Mouse (Mus musculus): ENCODE results near the gene Olfr96. TPM values are rescaled to one million over a fixed set of nuclear protein-coding genes. Genes with fewer than 3 reads are reported as not detected.
"Not testable (repeated sequence)": the region's sequence is repeated elsewhere in the genome, so short reads cannot be mapped to it uniquely, and the experiment has no call there.

Gene Olfr96
- polyA plus RNA-seq, 1 experiment from 2014 or later = not detected

DNA sequence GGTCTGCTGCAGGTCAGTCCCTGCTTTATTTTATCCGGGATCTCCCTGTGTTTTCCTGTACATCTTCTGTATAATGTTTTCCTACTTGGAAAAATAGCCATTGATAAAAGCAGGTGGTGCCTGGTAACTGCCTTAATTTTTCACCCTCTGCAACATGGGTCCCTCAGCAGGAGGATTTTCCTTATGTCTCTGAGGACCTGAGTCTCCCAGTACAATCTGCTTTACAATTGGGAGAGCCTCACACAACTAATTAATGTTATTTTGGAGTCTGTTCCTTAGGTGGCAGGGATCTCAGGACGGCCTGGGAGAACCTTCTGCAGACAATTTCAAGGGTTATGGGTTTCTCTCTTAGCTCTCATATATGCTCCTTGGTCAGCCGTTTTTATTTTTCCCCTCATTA, 6.9 kb upstream of the Olfr96 start, which contains the start of gene Olfr95:
Gene Olfr95, minus strand, starts transcription at position 101 of the 400 bp plus-strand sequence.
- H3K27ac ChIP-seq = no peak within 1 kb of the TSS
- no peak within 1 kb of the TSS for H3K4me3 ChIP-seq
- 0 out of 2 replicates have a peak, but pooled peaks cover 6% of the 10 kb centered on the region for H3K4me1 ChIP-seq
- H3K9me3 ChIP-seq = 0 out of 2 replicates have a peak, but pooled peaks cover 8% of the 10 kb centered on the region
- WGBS = 75% methylated on average over 3 of the region's 3 CpGs
- H3K9ac ChIP-seq = no peak within 1 kb of the TSS
- no peak within 1 kb of the TSS for H3K4me2 ChIP-seq (replicated peaks)
- H3K27me3 ChIP-seq = peaks cover 45% of the 10 kb centered on the region
- H3K36me3 ChIP-seq = no peaks in the 10 kb centered on the region
- no peak for ATAC-seq (ENCODE audit: low FRiP score, low read depth)

DNA sequence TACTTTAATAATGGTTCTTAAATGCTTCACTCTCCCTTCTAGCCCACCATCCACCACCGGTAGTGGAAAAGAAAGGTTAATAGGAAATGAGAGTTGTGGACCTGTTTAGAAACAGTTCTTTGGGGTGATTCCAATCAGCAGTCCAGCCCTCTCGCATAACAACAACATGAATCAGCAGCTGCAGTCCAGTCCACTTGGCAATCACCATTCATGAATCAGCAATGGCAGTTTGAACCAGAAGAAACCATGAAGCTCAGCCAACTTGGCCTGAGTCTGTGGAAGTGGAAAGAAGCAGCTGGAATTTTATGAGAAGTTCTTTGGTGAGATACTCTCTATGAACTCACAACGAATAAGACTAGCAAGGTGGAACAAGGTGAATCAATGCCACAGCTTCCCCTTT, 1.5 kb upstream of the Olfr96 start:
- Histone ChIP-seq H3K36me3 (no peaks in the 10 kb centered on the region), H3K4me2 (replicated peaks) (no peak overlapping the region), H3K27me3 (0 out of 2 replicates have a peak, but pooled peaks cover 4% of the 10 kb centered on the region), H3K9ac (no peak overlapping the region), H3K4me1 (no peaks in the 10 kb centered on the region), H3K27ac (no peak overlapping the region), H3K4me3 (no peak overlapping the region), H3K9me3 (0 out of 2 replicates have a peak, but pooled peaks cover 8% of the 10 kb centered on the region)
- 80% methylated on average over 3 of the region's 3 CpGs for WGBS
- ATAC-seq (ENCODE audit: low FRiP score, low read depth) = no peak

GRCm38 (mm10) chr17:37221879-37222278, 1.9 kb downstream of the Olfr96 start:
- WGBS = 15% methylated on average over 1 of the region's 1 CpGs
- Histone ChIP-seq H3K9ac (no peak overlapping the region), H3K36me3 (no peaks in the 10 kb centered on the region), H3K9me3 (0 out of 2 replicates have a peak, but pooled peaks cover 8% of the 10 kb centered on the region), H3K4me3 (no peak overlapping the region), H3K27ac (no peak overlapping the region), H3K4me1 (no peaks in the 10 kb centered on the region), H3K27me3 (no peaks in the 10 kb centered on the region), H3K4me2 (replicated peaks) (no peak overlapping the region)
- ATAC-seq (ENCODE audit: low FRiP score, low read depth) = no peak

GRCm38 (mm10) chr17:37237230-37237629, 17.3 kb downstream of the Olfr96 start, which contains the start of gene Olfr97:
TSS of gene Olfr97 (minus strand) at chr17:37237330.
- not testable (repeated sequence) for H3K27me3 ChIP-seq; H3K4me1 ChIP-seq; H3K27ac ChIP-seq; H3K9me3 ChIP-seq; H3K36me3 ChIP-seq; H3K9ac ChIP-seq; H3K4me2 ChIP-seq (replicated peaks); ATAC-seq (ENCODE audit: low FRiP score, low read depth); H3K4me3 ChIP-seq
- 83% methylated on average over 2 of the region's 2 CpGs for WGBS

- WGBS = 59% methylated on average over 3 of the region's 3 CpGs
- no peak for ATAC-seq (ENCODE audit: low FRiP score, low read depth)
Observed at GRCm38 (mm10) chr17:37242198-37242597, 22.3 kb downstream of the Olfr96 start.

DNA sequence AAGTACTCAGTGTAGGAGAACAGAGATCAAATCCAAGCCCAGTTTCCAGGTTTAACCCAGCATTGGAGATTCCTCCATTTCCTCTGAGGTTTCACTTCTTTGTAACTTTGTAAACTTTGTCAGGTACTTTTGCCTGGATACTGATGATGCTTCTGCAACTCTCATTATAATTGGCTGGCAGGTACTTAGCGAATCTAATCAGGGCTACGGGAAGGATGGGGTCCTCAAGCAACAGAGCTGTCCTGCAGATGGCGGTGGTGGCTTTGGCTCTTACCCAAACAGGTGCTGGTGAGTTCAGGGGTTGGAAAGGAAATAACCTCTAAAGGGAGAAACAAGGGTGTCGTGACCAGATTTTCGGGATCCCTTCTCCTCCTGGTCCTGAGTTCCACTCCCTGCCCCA, 26.8 kb downstream of the Olfr96 start:
- Histone ChIP-seq H3K4me3 (no peak overlapping the region), H3K27ac (no peak overlapping the region), H3K27me3 (no peaks in the 10 kb centered on the region), H3K9me3 (no peaks in the 10 kb centered on the region), H3K4me2 (replicated peaks) (no peak overlapping the region), H3K4me1 (no peaks in the 10 kb centered on the region), H3K9ac (no peak overlapping the region), H3K36me3 (no peaks in the 10 kb centered on the region)
- no peak for ATAC-seq (ENCODE audit: low FRiP score, low read depth)
- WGBS = 24% methylated on average over 5 of the region's 5 CpGs

More at GRCm38 (mm10) chr17:37242198-37242597, 22.3 kb downstream of the Olfr96 start:
- Histone ChIP-seq H3K4me3 (no peak overlapping the region), H3K4me2 (replicated peaks) (no peak overlapping the region), H3K4me1 (no peaks in the 10 kb centered on the region), H3K9me3 (no peaks in the 10 kb centered on the region), H3K27ac (no peak overlapping the region), H3K27me3 (no peaks in the 10 kb centered on the region), H3K36me3 (no peaks in the 10 kb centered on the region), H3K9ac (no peak overlapping the region)

DNA sequence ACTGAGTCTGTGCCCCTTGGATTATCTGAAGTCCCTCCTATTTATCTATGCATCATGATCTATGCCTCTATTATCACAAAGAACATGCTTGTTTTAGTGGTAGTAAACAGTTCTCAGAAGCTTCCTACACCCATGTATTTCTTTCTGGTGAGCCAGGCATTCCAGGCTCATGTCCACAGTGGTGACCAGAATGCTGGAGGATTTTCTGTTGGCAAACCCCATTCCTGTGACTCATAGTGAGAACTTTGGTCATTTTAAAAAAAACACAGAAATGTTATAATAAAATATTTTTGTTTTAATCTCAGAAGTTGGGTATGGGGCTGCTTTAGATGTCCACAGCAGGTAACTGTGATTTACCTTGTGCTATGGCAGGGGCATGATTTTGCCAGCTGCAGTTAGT, 29.5 kb downstream of the Olfr96 start:
- no peaks in the 10 kb centered on the region for H3K27me3 ChIP-seq
- no peak overlapping the region for H3K4me3 ChIP-seq
- ATAC-seq (ENCODE audit: low FRiP score, low read depth) = no peak
- H3K9me3 ChIP-seq = no peaks in the 10 kb centered on the region
- no peak overlapping the region for H3K9ac ChIP-seq
- no peak overlapping the region for H3K27ac ChIP-seq
- no peak overlapping the region for H3K4me2 ChIP-seq (replicated peaks)
- no peaks in the 10 kb centered on the region for H3K4me1 ChIP-seq
- no peaks in the 10 kb centered on the region for H3K36me3 ChIP-seq

- no peaks in the 10 kb centered on the region for H3K9me3 ChIP-seq
- H3K27me3 ChIP-seq = no peaks in the 10 kb centered on the region
- no peak overlapping the region for H3K9ac ChIP-seq
- no peak for ATAC-seq (ENCODE audit: low FRiP score, low read depth)
- H3K27ac ChIP-seq = no peak overlapping the region
- no peak overlapping the region for H3K4me2 ChIP-seq (replicated peaks)
- H3K36me3 ChIP-seq = no peaks in the 10 kb centered on the region
- 10% methylated on average over 1 of the region's 1 CpGs for WGBS
- H3K4me1 ChIP-seq = no peaks in the 10 kb centered on the region
- no peak overlapping the region for H3K4me3 ChIP-seq
Observed at GRCm38 (mm10) chr17:37250544-37250943, 30.6 kb downstream of the Olfr96 start.

DNA sequence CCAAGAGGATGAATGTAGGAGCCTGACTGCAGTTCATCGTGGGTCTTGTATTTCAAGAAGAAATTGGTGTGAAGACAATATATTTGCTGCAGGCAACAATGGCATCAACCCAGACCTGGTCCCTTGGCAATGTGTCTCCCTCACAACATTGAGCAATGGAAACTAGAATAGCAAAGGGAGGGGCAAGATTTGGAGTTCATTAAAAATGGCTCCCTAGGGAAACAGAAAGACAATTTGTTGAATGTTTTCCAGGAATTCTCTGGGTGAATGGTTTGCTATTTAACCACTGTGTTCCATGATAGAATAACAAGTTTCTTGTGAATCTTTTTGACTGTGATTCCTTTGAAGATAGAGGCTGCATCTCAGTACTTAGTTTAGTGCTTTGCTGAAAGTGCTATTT, 43.7 kb downstream of the Olfr96 start, which contains the start of gene Olfr98:
Gene Olfr98, minus strand, starts transcription at position 124 of the 400 bp plus-strand sequence.
- WGBS = 84% methylated on average over 1 of the region's 1 CpGs
- ATAC-seq (ENCODE audit: low FRiP score, low read depth) = no peak

DNA sequence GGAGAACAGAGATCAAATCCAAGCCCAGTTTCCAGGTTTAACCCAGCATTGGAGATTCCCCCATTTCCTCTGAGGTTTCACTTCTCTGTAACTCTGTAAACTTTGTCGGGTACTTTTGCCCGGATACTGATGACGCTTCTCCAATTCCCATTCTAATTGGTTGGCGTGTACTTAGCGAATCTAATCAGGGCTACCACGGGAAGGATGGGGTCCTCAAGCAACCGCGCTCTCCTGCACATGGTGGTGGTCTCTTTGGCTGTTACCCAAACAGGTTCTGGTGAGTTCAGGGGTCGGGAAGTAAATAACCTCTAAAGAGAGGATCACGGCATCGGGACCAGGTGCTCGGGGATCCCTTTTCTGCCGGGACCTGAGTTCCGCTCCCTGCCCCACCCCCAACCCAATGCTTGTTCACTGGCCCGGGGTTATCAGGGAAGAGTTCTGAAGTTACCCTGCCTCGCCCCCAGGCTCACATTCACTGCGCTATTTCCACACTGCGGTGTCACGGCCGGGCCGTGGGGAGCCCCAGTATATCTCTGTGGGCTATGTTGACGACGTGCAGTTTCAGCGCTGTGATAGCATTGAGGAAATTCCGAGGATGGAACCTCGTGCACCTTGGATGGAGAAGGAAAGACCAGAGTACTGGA, 50.2 kb downstream of the Olfr96 start, which contains the start of gene H2-M3:
Gene H2-M3, plus strand, starts transcription at position 163 of the 644 bp plus-strand sequence.
- ATAC-seq (ENCODE audit: low FRiP score, low read depth) = peak; percentile 94
- Histone ChIP-seq H3K4me3 (peak within 1 kb of the TSS; percentile 48), H3K9ac (peak within 1 kb of the TSS; percentile 48; the same call in 1 of the 2 replicates), H3K4me1 (no peaks in the 10 kb centered on the region), H3K27ac (no peak within 1 kb of the TSS), H3K36me3 (no peaks in the 10 kb centered on the region), H3K27me3 (peaks cover 5% of the 10 kb centered on the region; the same call in 1 of the 2 replicates), H3K9me3 (no peaks in the 10 kb centered on the region), H3K4me2 (replicated peaks) (peak within 1 kb of the TSS; percentile 77)
- WGBS = 4% methylated on average over 26 of the region's 26 CpGs

More for the DNA sequence above, 43.7 kb downstream of the Olfr96 start, which contains the start of gene Olfr98:
- no peak within 1 kb of the TSS for H3K9ac ChIP-seq
- H3K4me1 ChIP-seq = no peaks in the 10 kb centered on the region
- H3K36me3 ChIP-seq = no peaks in the 10 kb centered on the region
- no peaks in the 10 kb centered on the region for H3K27me3 ChIP-seq
- no peak within 1 kb of the TSS for H3K27ac ChIP-seq
- no peaks in the 10 kb centered on the region for H3K9me3 ChIP-seq
- no peak within 1 kb of the TSS for H3K4me2 ChIP-seq (replicated peaks)
- H3K4me3 ChIP-seq = no peak within 1 kb of the TSS

GRCm38 (mm10) chr17:37270702-37271092, 50.8 kb downstream of the Olfr96 start:
- Histone ChIP-seq H3K4me1 (no peaks in the 10 kb centered on the region), H3K36me3 (no peaks in the 10 kb centered on the region), H3K4me2 (replicated peaks) (peak overlapping the region; percentile 77), H3K9me3 (no peaks in the 10 kb centered on the region), H3K9ac (peak overlapping the region; percentile 48; the same call in 1 of the 2 replicates), H3K4me3 (peak overlapping the region; percentile 48), H3K27me3 (peaks cover 5% of the 10 kb centered on the region; the same call in 1 of the 2 replicates), H3K27ac (no peak overlapping the region)
- 0 out of 2 replicates have a peak, but pooled peaks have one; percentile 20 for ATAC-seq (ENCODE audit: low FRiP score, low read depth)
- 65% methylated on average over 8 of the region's 8 CpGs for WGBS

DNA sequence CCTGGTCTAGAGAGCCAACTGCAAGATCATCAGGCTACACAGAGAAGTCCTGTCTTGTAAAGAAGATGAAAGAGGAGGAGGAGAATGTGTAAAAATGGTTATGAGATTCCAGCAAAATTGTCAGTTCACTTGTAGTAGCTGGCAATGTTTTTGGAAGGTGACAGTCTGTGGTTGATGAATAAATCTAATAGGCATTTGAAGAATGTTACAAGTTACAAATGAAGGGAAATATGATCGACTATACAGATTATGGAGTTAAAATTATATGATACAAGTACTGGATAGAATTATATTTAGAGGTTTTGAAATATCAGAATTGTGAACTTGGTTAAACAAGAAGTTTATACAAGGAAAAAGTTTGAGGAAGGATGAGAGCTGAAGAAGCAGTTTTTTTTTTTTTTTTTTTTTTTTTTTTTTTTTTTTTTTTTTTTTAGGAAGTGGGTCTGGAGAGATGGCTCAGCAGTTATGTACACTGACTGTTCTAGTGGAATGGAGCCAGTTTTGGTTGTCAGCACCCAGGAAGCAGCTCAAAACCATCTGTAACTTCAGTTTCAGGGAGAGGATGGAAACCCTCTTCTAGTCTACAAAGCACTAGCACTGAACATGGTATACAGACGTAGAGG, 55.8 kb downstream of the Olfr96 start:
- no peak for ATAC-seq (ENCODE audit: low FRiP score, low read depth)
- Histone ChIP-seq H3K9ac (no peak overlapping the region), H3K4me1 (no peaks in the 10 kb centered on the region), H3K4me2 (replicated peaks) (no peak overlapping the region), H3K36me3 (no peaks in the 10 kb centered on the region), H3K9me3 (no peaks in the 10 kb centered on the region), H3K4me3 (no peak overlapping the region), H3K27me3 (peaks cover 3% of the 10 kb centered on the region; the same call in 1 of the 2 replicates), H3K27ac (no peak overlapping the region)
- WGBS = 72% methylated on average over 2 of the region's 2 CpGs
